Mouse (Mus musculus) olfactory bulb, adult 2 months (tissue): ENCODE data around the gene Mmp23. TPM values are rescaled to one million over a fixed set of nuclear protein-coding genes. Genes with fewer than 3 reads are reported as not detected.
"Not testable (repeated sequence)": the region's sequence is repeated elsewhere in the genome, so short reads cannot be mapped to it uniquely, and the experiment has no call there.

Experiments
- H3K27ac ChIP-seq: fragments of 200-500 bp; 2 replicates; pipeline ENCODE4 v1.5.1; 2012; ENCODE audit warnings: low read depth, low read length; ENCODE audit not compliant: insufficient read depth
- H3K4me1 ChIP-seq: fragments of 200-500 bp; 2 replicates; pipeline ENCODE4 v1.6.1; 2012; ENCODE audit warnings: low read length; ENCODE audit not compliant: control insufficient read depth, insufficient read depth
- H3K4me3 ChIP-seq: fragments of 200-500 bp; 2 replicates; pipeline ENCODE4 v1.5.1; 2012; ENCODE audit warnings: mild to moderate bottlenecking, low read depth, low read length, moderate library complexity; ENCODE audit not compliant: insufficient read depth
- CTCF ChIP-seq: fragments of 200-500 bp; IDR thresholded peaks from 2 replicates; pipeline ENCODE4 v1.5.1; 2012; ENCODE audit warnings: low read depth, mild to moderate bottlenecking, low read length, moderate library complexity; ENCODE audit not compliant: insufficient read depth
- POLR2A ChIP-seq: fragments of 200-500 bp; IDR thresholded peaks from 2 replicates; pipeline ENCODE4 v1.6.1; 2012; ENCODE audit warnings: mild to moderate bottlenecking, low read depth, low read length, moderate library complexity; ENCODE audit not compliant: insufficient read depth
- WGBS: fragments of 180-500 bp; shearing (Covaris S2); methylation state at CpG from one replicate; pipeline ENCODE4 v1.1.7; 2018; 5-methylcytosine and 5-hydroxymethylcytosine counted together
- polyA plus RNA-seq: library from polyadenylated mRNA; stranded (reverse); fragments of >200 nt; gene quantifications from 2 replicates; pipeline ENCODE4 v1.2.4, GENCODE M21; 2012; ENCODE audit warnings: low replicate concordance; ENCODE audit not compliant: missing spikeins, insufficient read depth, insufficient read length

Gene Mmp23
- polyA plus RNA-seq, 1 experiment: not detected

- WGBS: 92% methylated on average over 11 of the region's 11 CpGs
- no peak overlapping the region for H3K27ac ChIP-seq
- no peak overlapping the region for H3K4me3 ChIP-seq
- TF ChIP-seq CTCF (no peak), POLR2A (no peak)
- H3K4me1 ChIP-seq: peaks cover 16% of the 10 kb centered on the region
Measured at GRCm38 (mm10) chr4:155649355-155649754, 3.8 kb downstream of the Mmp23 start.

GRCm38 (mm10) chr4:155645721-155646120, 7.5 kb downstream of the Mmp23 start:
- WGBS: 92% methylated on average over 5 of the region's 5 CpGs
- no peak overlapping the region for H3K4me3 ChIP-seq
- H3K27ac ChIP-seq: no peak overlapping the region
- TF ChIP-seq POLR2A (no peak), CTCF (no peak)
- no peaks in the 10 kb centered on the region for H3K4me1 ChIP-seq

GRCm38 (mm10) chr4:155645308-155645707, 7.9 kb downstream of the Mmp23 start, which contains the start of gene Gm10563:
Gene Gm10563, minus strand, starts transcription at chr4:155645408.
- not testable (repeated sequence) for H3K27ac ChIP-seq, H3K4me1 ChIP-seq, H3K4me3 ChIP-seq
- 96% methylated on average over 2 of the region's 2 CpGs for WGBS

- Histone ChIP-seq H3K27ac (no peak overlapping the region), H3K4me3 (no peak overlapping the region), H3K4me1 (no peaks in the 10 kb centered on the region)
- WGBS: 55% methylated on average over 1 of the region's 1 CpGs
- TF ChIP-seq POLR2A: no peak
- TF ChIP-seq CTCF: no peak
Measured at GRCm38 (mm10) chr4:155643531-155643930, 9.7 kb downstream of the Mmp23 start.

- no peak for TF ChIP-seq POLR2A
- no peak for TF ChIP-seq CTCF
- Histone ChIP-seq H3K27ac (no peak overlapping the region), H3K4me3 (no peak overlapping the region), H3K4me1 (no peaks in the 10 kb centered on the region)
Measured at GRCm38 (mm10) chr4:155635766-155636499, 17.3 kb downstream of the Mmp23 start.

- H3K27ac ChIP-seq: no peak overlapping the region
- TF ChIP-seq CTCF: no peak
- no peak for TF ChIP-seq POLR2A
- H3K4me3 ChIP-seq: no peak overlapping the region
- H3K4me1 ChIP-seq: no peaks in the 10 kb centered on the region
- 89% methylated on average over 6 of the region's 6 CpGs for WGBS
Measured at GRCm38 (mm10) chr4:155630267-155630666, 22.9 kb downstream of the Mmp23 start.

- whole genome bisulfite sequencing: under 1% methylated on average over 84 of the region's 84 CpGs
- TF ChIP-seq POLR2A: peak; percentile 67
- no peak for TF ChIP-seq CTCF
- peak within 1 kb of the TSS; percentile 70 for H3K4me3 ChIP-seq
- peak within 1 kb of the TSS; percentile 94 for H3K27ac ChIP-seq
- no peaks in the 10 kb centered on the region for H3K4me1 ChIP-seq
Measured at GRCm38 (mm10) chr4:155624338-155625291, 28.6 kb downstream of the Mmp23 start, which contains the start of gene Cdk11b. Gene Cdk11b, plus strand, starts transcription at chr4:155624854.

GRCm38 (mm10) chr4:155618321-155618720, 34.9 kb downstream of the Mmp23 start:
- H3K4me3 ChIP-seq: no peak overlapping the region
- H3K4me1 ChIP-seq: no peaks in the 10 kb centered on the region
- no peak overlapping the region for H3K27ac ChIP-seq
- WGBS: 90% methylated on average over 5 of the region's 5 CpGs
- TF ChIP-seq CTCF: no peak
- no peak for TF ChIP-seq POLR2A

- Histone ChIP-seq H3K4me1 (no peaks in the 10 kb centered on the region), H3K4me3 (no peak overlapping the region), H3K27ac (no peak overlapping the region)
- WGBS: 94% methylated on average over 3 of the region's 3 CpGs
- TF ChIP-seq CTCF (no peak), POLR2A (no peak)
Measured at GRCm38 (mm10) chr4:155613264-155613663, 39.9 kb downstream of the Mmp23 start.

- Histone ChIP-seq H3K27ac (no peak overlapping the region), H3K4me3 (no peak overlapping the region), H3K4me1 (no peaks in the 10 kb centered on the region)
- no peak for TF ChIP-seq POLR2A
- no peak for TF ChIP-seq CTCF
- 89% methylated on average over 3 of the region's 3 CpGs for WGBS
Measured at GRCm38 (mm10) chr4:155611860-155612259, 41.3 kb downstream of the Mmp23 start.
